Mouse (Mus musculus) liver, postnatal 0 days (tissue): ENCODE data around the gene Dmbt1.

ENCODE experiments used
- CTCF ChIP-seq: sonication (generic); IDR thresholded peaks from 2 replicates; pipeline ENCODE4 v1.5.1; 2016; ENCODE audit warnings: antibody characterized with exemption, low read depth
- EP300 ChIP-seq: IDR thresholded peaks from 2 replicates; pipeline ENCODE4 v1.6.1; 2016; ENCODE audit warnings: antibody characterized with exemption, low read depth, mild to moderate bottlenecking

GRCm38 (mm10) chr7:131130021-131130420 is 98.2 kb downstream of the Dmbt1 start:
- TF ChIP-seq CTCF: no peak
- no peak for TF ChIP-seq EP300
